Mouse (Mus musculus) midbrain, postnatal 0 days (tissue): ENCODE data around the gene Blvrb. TPM values are rescaled to one million over a fixed set of nuclear protein-coding genes. Genes with fewer than 3 reads are reported as not detected.

ENCODE experiments used
- ATAC-seq: fragments of 200-750 bp; cut with Nextera tagmentation; 2 replicates; pipeline ENCODE4 v1.8.0; 2017; ENCODE audit warnings: moderate number of reproducible peaks, mild to moderate bottlenecking, moderate TSS enrichment, moderate library complexity; ENCODE audit not compliant: low FRiP score
- DNase-seq: peaks from one replicate; pipeline ENCODE4 v3.0.0-alpha.2; 2015; ENCODE audit warnings: low spot score
- H3K27ac ChIP-seq: fragments of 300-500 bp; sonication (generic); 2 replicates; pipeline ENCODE4 v1.5.1; 2014; ENCODE audit warnings: low read depth, mild to moderate bottlenecking, low read length, mixed read lengths
- H3K27me3 ChIP-seq: fragments of 300-500 bp; sonication (generic); 2 replicates; pipeline ENCODE4 v1.6.1; 2014; ENCODE audit warnings: low read length, control low read depth, mixed read lengths; ENCODE audit not compliant: insufficient read depth
- H3K36me3 ChIP-seq: fragments of 300-500 bp; sonication (generic); 2 replicates; pipeline ENCODE4 v1.6.1; 2014; ENCODE audit warnings: low read length, control low read depth, mixed read lengths; ENCODE audit not compliant: insufficient read depth
- H3K4me1 ChIP-seq: fragments of 300-500 bp; sonication (generic); 2 replicates; pipeline ENCODE4 v1.6.1; 2014; ENCODE audit warnings: mild to moderate bottlenecking, control low read depth, antibody characterized with exemption, low read length, mixed read lengths; ENCODE audit not compliant: insufficient read depth
- H3K4me2 ChIP-seq: fragments of 300-500 bp; sonication (generic); 2 replicates; pipeline ENCODE4 v1.6.1; 2014; ENCODE audit warnings: low read depth, mild to moderate bottlenecking, low read length, mixed read lengths; ENCODE audit not compliant: poor library complexity, severe bottlenecking
- H3K4me3 ChIP-seq: fragments of 300-500 bp; sonication (generic); 2 replicates; pipeline ENCODE4 v1.5.1; 2014; ENCODE audit warnings: low read depth, mild to moderate bottlenecking, low read length, moderate library complexity
- H3K9ac ChIP-seq: fragments of 300-500 bp; sonication (generic); replicated peaks from 2 replicates; pipeline ENCODE4 v1.6.1; 2014; ENCODE audit warnings: mild to moderate bottlenecking, low read length, moderate library complexity, mixed read lengths; ENCODE audit not compliant: poor library complexity, severe bottlenecking
- H3K9me3 ChIP-seq: fragments of 300-500 bp; sonication (generic); 2 replicates; pipeline ENCODE4 v1.6.1; 2016; ENCODE audit warnings: low read length, control low read depth
- CTCF ChIP-seq: IDR thresholded peaks from 2 replicates; pipeline ENCODE4 v1.5.1; 2016; ENCODE audit warnings: antibody characterized with exemption, mild to moderate bottlenecking
- WGBS: fragments of 180-500 bp; shearing (Covaris S2); extraction: QIAGEN DNeasy Blood & Tissue Kit; methylation state at CpG from one replicate; pipeline ENCODE4 v1.1.7; 2014; 5-methylcytosine and 5-hydroxymethylcytosine counted together
- polyA plus RNA-seq: library from polyadenylated mRNA; unstranded; fragments of >200 nt; fragmentation: Nextera tagmentation; extraction: Ambion mirVana; gene quantifications from 2 replicates; pipeline ENCODE4 v1.2.1, GENCODE M21; 2015
- total RNA-seq: library from RNA; depleted of rRNA; stranded (reverse); fragments of >200 nt; gene quantifications from 2 replicates; pipeline ENCODE4 v1.2.3, GENCODE M21; 2014

Gene Blvrb
- total and polyA plus RNA-seq, 2 experiments from 2014 or later = 15.9 to 19.5 TPM

DNA sequence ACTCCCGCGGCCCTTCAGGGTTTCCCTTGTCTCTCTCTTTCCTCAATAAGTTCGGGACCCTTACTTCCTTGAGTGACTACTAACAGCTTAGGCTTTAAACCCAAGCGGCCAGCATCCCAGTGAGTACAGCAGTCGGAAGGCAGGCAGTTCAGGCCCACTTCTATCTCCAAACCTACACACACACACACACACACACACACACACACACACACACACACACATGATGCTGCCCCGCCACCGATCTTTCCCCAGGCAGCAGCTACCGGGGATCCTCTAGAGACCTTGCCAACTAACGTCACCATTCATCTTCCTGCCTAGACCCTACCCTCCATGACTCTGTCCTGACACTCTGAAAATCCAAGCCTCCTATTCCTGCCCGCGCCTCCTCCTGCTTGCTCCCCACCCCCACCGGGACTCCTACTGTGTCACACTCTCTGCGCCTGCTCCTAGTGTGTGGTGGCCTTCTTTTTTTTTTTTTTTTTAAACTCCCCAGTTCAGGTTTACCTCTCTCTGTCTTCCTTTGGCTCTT lies 40.0 kb downstream of the Blvrb start:
- H3K4me3 ChIP-seq = peak overlapping the region; percentile 72
- no peaks in the 10 kb centered on the region for H3K9me3 ChIP-seq
- 6% methylated on average over 13 of the region's 13 CpGs for WGBS
- ATAC-seq = no peak
- peak overlapping the region; percentile 89 for H3K9ac ChIP-seq
- no peak for TF ChIP-seq CTCF
- H3K4me1 ChIP-seq = no peaks in the 10 kb centered on the region
- DNase-seq = no peak
- peak overlapping the region; percentile 66 for H3K4me2 ChIP-seq
- H3K27me3 ChIP-seq = no peaks in the 10 kb centered on the region
- no peaks in the 10 kb centered on the region for H3K36me3 ChIP-seq
- H3K27ac ChIP-seq = peak overlapping the region; percentile 91; the same call in 1 of the 2 replicates

DNA sequence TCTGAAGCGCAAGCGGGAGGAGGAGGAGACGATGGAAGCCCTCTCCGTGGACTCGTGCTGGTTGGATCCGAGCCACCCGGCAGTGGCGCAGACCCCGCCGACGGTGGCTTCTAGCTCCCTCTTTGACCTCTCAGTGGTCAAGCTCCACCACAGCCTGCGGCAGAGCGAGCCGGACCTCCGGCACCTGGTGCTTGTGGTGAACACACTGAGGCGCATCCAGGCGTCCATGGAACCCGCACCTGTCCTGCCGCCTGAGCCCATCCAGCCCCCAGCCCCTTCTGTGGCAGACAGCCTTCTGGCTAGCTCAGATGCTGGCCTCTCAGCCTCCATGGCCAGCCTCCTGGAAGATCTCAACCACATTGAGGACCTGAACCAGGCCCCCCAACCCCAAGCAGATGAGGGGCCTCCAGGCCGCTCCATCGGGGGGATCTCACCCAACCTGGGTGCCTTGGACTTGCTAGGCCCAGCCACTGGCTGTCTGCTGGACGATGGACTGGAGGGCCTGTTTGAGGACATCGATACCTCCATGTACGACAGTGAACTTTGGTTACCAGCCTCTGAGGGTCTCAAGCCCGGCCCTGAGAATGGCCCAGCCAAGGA lies 41.6 kb downstream of the Blvrb start:
- no peak for TF ChIP-seq CTCF
- no peaks in the 10 kb centered on the region for H3K36me3 ChIP-seq
- ATAC-seq (no peak), DNase-seq (no peak)
- H3K4me1 ChIP-seq = no peaks in the 10 kb centered on the region
- no peak overlapping the region for H3K27ac ChIP-seq
- no peak overlapping the region for H3K4me2 ChIP-seq
- H3K9ac ChIP-seq = no peak overlapping the region
- H3K9me3 ChIP-seq = no peaks in the 10 kb centered on the region
- no peak overlapping the region for H3K4me3 ChIP-seq
- no peaks in the 10 kb centered on the region for H3K27me3 ChIP-seq
- WGBS = 91% methylated on average over 25 of the region's 25 CpGs

DNA sequence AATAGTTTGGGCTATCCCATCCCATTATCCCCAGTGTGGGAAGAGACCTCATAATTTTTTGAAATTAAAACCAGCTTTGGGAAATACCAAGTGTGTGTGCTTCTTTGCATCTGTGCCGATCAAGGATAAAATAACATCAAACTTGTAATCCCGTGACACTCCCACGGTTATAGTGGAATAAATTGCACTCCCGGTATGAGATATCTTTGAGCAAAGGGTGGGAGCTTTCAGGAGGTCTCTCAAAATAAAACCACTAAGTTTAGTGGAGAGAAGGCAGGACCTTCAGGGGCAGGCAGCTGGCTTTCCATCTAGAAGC lies 42.4 kb downstream of the Blvrb start:
- H3K4me3 ChIP-seq = no peak overlapping the region; the same call in 1 of the 2 replicates
- ATAC-seq = no peak

DNA sequence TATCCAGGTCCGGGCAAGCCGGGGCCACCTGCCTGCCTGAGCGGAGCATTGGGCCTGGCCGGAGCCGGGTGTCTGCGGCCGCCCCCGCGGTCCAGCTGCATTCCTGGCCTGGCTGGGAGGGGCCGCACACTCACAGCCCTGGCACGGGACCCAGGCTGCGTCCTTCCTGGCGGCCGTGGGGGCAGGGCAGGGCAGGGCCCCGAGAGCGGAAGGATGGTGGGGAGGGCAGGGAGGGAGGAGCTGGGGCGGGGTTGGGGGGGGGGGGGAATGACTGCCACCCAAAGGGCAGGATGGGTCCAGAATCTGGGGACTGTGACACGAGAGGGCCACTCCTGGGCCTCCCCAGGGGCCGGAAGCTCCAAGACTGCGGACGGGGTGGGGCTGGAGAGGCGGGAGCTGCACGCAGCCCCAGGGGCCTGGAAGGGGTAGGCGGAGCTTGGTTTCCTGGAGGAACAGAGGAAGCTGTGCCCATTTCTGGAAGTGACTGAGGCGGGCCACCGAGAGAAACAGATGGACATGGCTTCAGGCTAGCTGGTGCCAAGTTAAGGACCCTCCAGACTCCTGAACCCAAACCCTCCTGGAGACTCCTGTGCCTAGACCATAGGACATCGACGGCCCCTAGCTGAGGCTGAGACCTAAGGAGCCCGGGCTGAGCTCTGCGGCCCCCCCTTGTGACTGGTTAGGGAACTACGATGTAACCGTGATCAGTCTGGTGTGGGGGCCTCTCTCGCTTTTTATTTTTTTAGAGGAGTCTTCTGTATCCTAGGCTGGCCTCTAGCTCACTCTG lies 43.0 kb downstream of the Blvrb start:
- Histone ChIP-seq H3K4me2 (peak overlapping the region; percentile 40), H3K27me3 (no peaks in the 10 kb centered on the region), H3K27ac (peak overlapping the region; percentile 6; the same call in 1 of the 2 replicates), H3K9ac (no peak overlapping the region; the same call in 1 of the 2 replicates), H3K36me3 (no peaks in the 10 kb centered on the region), H3K4me3 (peak overlapping the region; percentile 19; the same call in 1 of the 2 replicates), H3K9me3 (no peaks in the 10 kb centered on the region), H3K4me1 (no peaks in the 10 kb centered on the region)
- 4% methylated on average over 31 of the region's 33 CpGs for WGBS
- DNase-seq = peak; percentile 60
- ATAC-seq = no peak
- peak; percentile 53 for TF ChIP-seq CTCF

More for the DNA sequence above, 42.4 kb downstream of the Blvrb start:
- Histone ChIP-seq H3K36me3 (no peaks in the 10 kb centered on the region), H3K4me1 (no peaks in the 10 kb centered on the region), H3K4me2 (peak overlapping the region; percentile 40), H3K27ac (peak overlapping the region; percentile 6; the same call in 1 of the 2 replicates), H3K27me3 (no peaks in the 10 kb centered on the region), H3K9ac (no peak overlapping the region; the same call in 1 of the 2 replicates), H3K9me3 (no peaks in the 10 kb centered on the region)
- no peak for TF ChIP-seq CTCF
- no peak for DNase-seq
- WGBS = 42% methylated on average over 4 of the region's 4 CpGs

GRCm38 (mm10) chr7:27491856-27492255 lies 44.1 kb downstream of the Blvrb start:
- no peak overlapping the region for H3K4me2 ChIP-seq
- ATAC-seq = no peak

GRCm38 (mm10) chr7:27493022-27493421 lies 45.2 kb downstream of the Blvrb start:
- ATAC-seq = no peak
- WGBS = 69% methylated on average over 3 of the region's 3 CpGs
- no peak overlapping the region for H3K4me3 ChIP-seq
- no peak overlapping the region for H3K9ac ChIP-seq
- no peak for TF ChIP-seq CTCF
- H3K27me3 ChIP-seq = no peaks in the 10 kb centered on the region
- no peak for DNase-seq
- no peak overlapping the region for H3K27ac ChIP-seq
- H3K4me1 ChIP-seq = no peaks in the 10 kb centered on the region
- H3K9me3 ChIP-seq = no peaks in the 10 kb centered on the region
- no peak overlapping the region for H3K4me2 ChIP-seq
- no peaks in the 10 kb centered on the region for H3K36me3 ChIP-seq

More at GRCm38 (mm10) chr7:27491856-27492255, 44.1 kb downstream of the Blvrb start:
- no peaks in the 10 kb centered on the region for H3K36me3 ChIP-seq
- no peaks in the 10 kb centered on the region for H3K27me3 ChIP-seq
- no peaks in the 10 kb centered on the region for H3K4me1 ChIP-seq
- WGBS = 83% methylated on average over 7 of the region's 7 CpGs
- no peaks in the 10 kb centered on the region for H3K9me3 ChIP-seq
- no peak for DNase-seq
- no peak overlapping the region for H3K9ac ChIP-seq
- H3K4me3 ChIP-seq = no peak overlapping the region
- H3K27ac ChIP-seq = no peak overlapping the region
- TF ChIP-seq CTCF = no peak
